Mouse (Mus musculus) lung, adult 2 months (tissue): ENCODE measurements around the gene 4930469K13Rik. TPM values are rescaled to one million over a fixed set of nuclear protein-coding genes. Genes with fewer than 3 reads are reported as not detected.
A peak's percentile ranks its signal among the peaks of the same experiment; 100 is the strongest.

ENCODE experiments used
- DNase-seq: peaks from one replicate; pipeline ENCODE4 v3.0.0; 2022
- H3K4me1 ChIP-seq: fragments of 200-500 bp; 2 replicates; pipeline ENCODE4 v1.6.1; 2011; ENCODE audit warnings: low read length; ENCODE audit not compliant: control insufficient read depth, insufficient read depth
- H3K4me3 ChIP-seq: fragments of 200-500 bp; replicated peaks from 2 replicates; pipeline ENCODE3; 2011; ENCODE audit warnings: low read depth, mild to moderate bottlenecking, control low read depth, low read length; ENCODE audit errors: extremely low read depth
- CTCF ChIP-seq: fragments of 200-500 bp; IDR thresholded peaks from 2 replicates; pipeline ENCODE4 v1.5.1; 2011; ENCODE audit warnings: mild to moderate bottlenecking, low read length, control low read depth; ENCODE audit not compliant: insufficient read depth
- POLR2A ChIP-seq: fragments of 200-500 bp; IDR thresholded peaks from 2 replicates; pipeline ENCODE4 v1.6.1; 2011; ENCODE audit warnings: low read depth, mild to moderate bottlenecking, control low read depth, low read length, borderline replicate concordance; ENCODE audit errors: extremely low read depth
- WGBS: fragments of 180-500 bp; shearing (Covaris S2); methylation state at CpG from one replicate; pipeline ENCODE4 v1.1.7; 2018; 5-methylcytosine and 5-hydroxymethylcytosine counted together
- polyA plus RNA-seq: library from polyadenylated mRNA; depleted of rRNA; stranded (reverse); fragments of >200 nt; gene quantifications from 2 replicates; pipeline ENCODE4 v1.2.3, GENCODE M21; 2012

The 4930469K13Rik gene
- polyA plus RNA-seq, 1 experiment = not detected

GRCm38 (mm10) chr11:34000416-34000815, 97.9 kb downstream of the 4930469K13Rik start:
- TF ChIP-seq POLR2A (no peak), CTCF (no peak)
- WGBS = 77% methylated on average over 3 of the region's 3 CpGs

GRCm38 (mm10) chr11:33998244-33998643, 100.1 kb downstream of the 4930469K13Rik start:
- TF ChIP-seq CTCF (no peak), POLR2A (no peak)
- no peak for DNase-seq
- Histone ChIP-seq H3K4me1 (no peaks in the 10 kb centered on the region), H3K4me3 (no peak overlapping the region)
- WGBS = 71% methylated on average over 10 of the region's 10 CpGs

More at GRCm38 (mm10) chr11:34000416-34000815, 97.9 kb downstream of the 4930469K13Rik start:
- DNase-seq = no peak
- no peak overlapping the region for H3K4me3 ChIP-seq
- H3K4me1 ChIP-seq = no peaks in the 10 kb centered on the region

- Histone ChIP-seq H3K4me3 (no peak overlapping the region), H3K4me1 (no peaks in the 10 kb centered on the region)
- TF ChIP-seq CTCF (0 out of 2 replicates have a peak, but pooled peaks have one; percentile 9), POLR2A (no peak)
- 53% methylated on average over 5 of the region's 5 CpGs for WGBS
- DNase-seq = no peak
Observed at GRCm38 (mm10) chr11:33993496-33993895, 104.9 kb downstream of the 4930469K13Rik start.

- no peaks in the 10 kb centered on the region for H3K4me1 ChIP-seq
- WGBS = 26% methylated on average over 12 of the region's 12 CpGs
- no peak within 1 kb of the TSS for H3K4me3 ChIP-seq
- no peak for DNase-seq
- no peak for TF ChIP-seq CTCF
- TF ChIP-seq POLR2A = no peak
Observed at GRCm38 (mm10) chr11:33992938-33993337, 105.4 kb downstream of the 4930469K13Rik start, which contains the start of gene Kcnip1. Kcnip1 (minus strand) TSS chr11:33993152.

GRCm38 (mm10) chr11:33990002-33990401, 108.4 kb downstream of the 4930469K13Rik start:
- no peak overlapping the region for H3K4me3 ChIP-seq
- no peaks in the 10 kb centered on the region for H3K4me1 ChIP-seq
- TF ChIP-seq CTCF (no peak), POLR2A (no peak)
- DNase-seq = no peak
- WGBS = 57% methylated on average over 5 of the region's 5 CpGs

GRCm38 (mm10) chr11:33986525-33986924, 111.8 kb downstream of the 4930469K13Rik start:
- WGBS = 69% methylated on average over 2 of the region's 2 CpGs
- no peak for DNase-seq
- Histone ChIP-seq H3K4me3 (no peak overlapping the region), H3K4me1 (no peaks in the 10 kb centered on the region)
- TF ChIP-seq CTCF (no peak), POLR2A (no peak)

- TF ChIP-seq POLR2A = no peak
- no peak for TF ChIP-seq CTCF
- no peaks in the 10 kb centered on the region for H3K4me1 ChIP-seq
- 70% methylated on average over 4 of the region's 4 CpGs for WGBS
- no peak overlapping the region for H3K4me3 ChIP-seq
- no peak for DNase-seq
Observed at GRCm38 (mm10) chr11:33980146-33980545, 118.2 kb downstream of the 4930469K13Rik start.

- Histone ChIP-seq H3K4me1 (peaks cover 2% of the 10 kb centered on the region), H3K4me3 (no peak overlapping the region)
- TF ChIP-seq POLR2A (no peak), CTCF (no peak)
- DNase-seq = no peak
- 70% methylated on average over 2 of the region's 2 CpGs for WGBS
Observed at GRCm38 (mm10) chr11:33975121-33975520, 123.2 kb downstream of the 4930469K13Rik start.

GRCm38 (mm10) chr11:33974341-33975040, 123.9 kb downstream of the 4930469K13Rik start:
- 58% methylated on average over 14 of the region's 14 CpGs for WGBS
- peaks cover 2% of the 10 kb centered on the region for H3K4me1 ChIP-seq
- H3K4me3 ChIP-seq = no peak overlapping the region
- DNase-seq = no peak
- TF ChIP-seq POLR2A (no peak), CTCF (no peak)

GRCm38 (mm10) chr11:33972114-33972513, 126.2 kb downstream of the 4930469K13Rik start:
- WGBS = 67% methylated on average over 7 of the region's 7 CpGs
- Histone ChIP-seq H3K4me1 (peaks cover 2% of the 10 kb centered on the region), H3K4me3 (no peak overlapping the region)
- TF ChIP-seq POLR2A (no peak), CTCF (no peak)
- DNase-seq = no peak
